Mouse (Mus musculus) limb, embryonic 12.5 days (tissue): ENCODE measurements around the gene Glce. TPM values are rescaled to one million over a fixed set of nuclear protein-coding genes. Genes with fewer than 3 reads are reported as not detected.

Source experiments
- ATAC-seq: fragments of 200-750 bp; cut with Nextera tagmentation; 2 replicates; pipeline ENCODE4 v1.8.0; 2017; ENCODE audit warnings: low read depth, moderate TSS enrichment; ENCODE audit not compliant: insufficient number of reproducible peaks, insufficient read depth, low FRiP score, low TSS enrichment
- H3K27ac ChIP-seq: fragments of 300-500 bp; sonication (generic); 2 replicates; pipeline ENCODE4 v1.5.1; 2016; ENCODE audit warnings: mild to moderate bottlenecking, moderate library complexity
- H3K27me3 ChIP-seq: fragments of 300-500 bp; sonication (generic); 2 replicates; pipeline ENCODE4 v1.6.1; 2016; ENCODE audit warnings: mild to moderate bottlenecking, moderate library complexity
- H3K36me3 ChIP-seq: fragments of 300-500 bp; sonication (generic); 2 replicates; pipeline ENCODE4 v1.6.1; 2016; ENCODE audit warnings: mild to moderate bottlenecking, moderate library complexity
- H3K4me1 ChIP-seq: fragments of 300-500 bp; sonication (generic); replicated peaks from 2 replicates; pipeline ENCODE4 v1.6.1; 2016
- H3K4me2 ChIP-seq: fragments of 300-500 bp; sonication (generic); 2 replicates; pipeline ENCODE4 v1.6.1; 2016; ENCODE audit warnings: mild to moderate bottlenecking, moderate library complexity
- H3K4me3 ChIP-seq: fragments of 300-500 bp; sonication (generic); replicated peaks from 2 replicates; pipeline ENCODE4 v1.5.1; 2016; ENCODE audit warnings: mild to moderate bottlenecking
- H3K9ac ChIP-seq: fragments of 300-500 bp; sonication (generic); replicated peaks from 2 replicates; pipeline ENCODE4 v1.6.1; 2016; ENCODE audit warnings: mild to moderate bottlenecking, moderate library complexity
- H3K9me3 ChIP-seq: fragments of 300-500 bp; sonication (generic); 2 replicates; pipeline ENCODE4 v1.6.1; 2016; ENCODE audit warnings: mild to moderate bottlenecking, moderate library complexity
- WGBS: fragments of 180-500 bp; shearing (Covaris S2); methylation state at CpG from one replicate; pipeline ENCODE4 v1.1.7; 2016; 5-methylcytosine and 5-hydroxymethylcytosine counted together
- microRNA-seq: library from miRNA; unstranded; fragments of <30 nt; microRNA quantifications from one replicate; pipeline ENCODE4, GENCODE M21; 2017
- polyA plus RNA-seq: library from polyadenylated mRNA; unstranded; fragments of >200 nt; fragmentation: Nextera tagmentation; extraction: Ambion mirVana; gene quantifications from 2 replicates; pipeline ENCODE4 v1.2.1, GENCODE M21; 2016

The Glce gene
- polyA plus RNA-seq, 1 experiment from 2014 or later = 27.9 TPM

- H3K4me2 ChIP-seq = no peak overlapping the region
- H3K27me3 ChIP-seq = no peaks in the 10 kb centered on the region; the same call in 1 of the 2 replicates
- no peak overlapping the region for H3K9ac ChIP-seq
- no peak overlapping the region for H3K27ac ChIP-seq
- H3K36me3 ChIP-seq = no peaks in the 10 kb centered on the region
- no peaks in the 10 kb centered on the region for H3K4me1 ChIP-seq
- no peaks in the 10 kb centered on the region for H3K9me3 ChIP-seq
- no peak for ATAC-seq
- WGBS = 65% methylated on average over 12 of the region's 12 CpGs
- no peak overlapping the region for H3K4me3 ChIP-seq
Measured at GRCm38 (mm10) chr9:62013316-62014097, 108.9 kb downstream of the Glce start.

DNA sequence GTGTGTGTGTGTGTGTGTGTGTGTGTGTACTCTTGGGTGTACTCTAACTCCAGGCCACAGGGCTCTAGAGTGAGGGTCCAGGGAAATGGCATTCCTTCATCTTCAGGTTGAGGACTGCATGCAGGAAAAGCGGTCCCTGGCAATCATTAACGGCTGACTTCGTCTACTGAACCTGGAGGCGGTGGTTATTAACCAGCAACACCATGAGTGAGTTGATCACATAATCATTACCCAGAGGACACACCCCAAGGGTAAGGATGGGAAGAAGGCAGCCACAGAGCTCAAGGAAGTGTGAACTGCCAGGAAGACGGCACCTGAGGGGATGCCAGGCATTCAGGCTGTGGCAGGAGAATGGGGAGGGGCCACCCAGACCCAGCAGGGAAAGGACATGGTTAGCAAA is 114.1 kb downstream of the Glce start:
- ATAC-seq = no peak
- H3K9ac ChIP-seq = no peak overlapping the region
- no peak overlapping the region for H3K4me2 ChIP-seq
- 70% methylated on average over 5 of the region's 5 CpGs for WGBS
- H3K27ac ChIP-seq = no peak overlapping the region
- H3K4me1 ChIP-seq = peaks cover 13% of the 10 kb centered on the region
- H3K36me3 ChIP-seq = no peaks in the 10 kb centered on the region
- no peaks in the 10 kb centered on the region for H3K27me3 ChIP-seq
- H3K9me3 ChIP-seq = no peaks in the 10 kb centered on the region
- no peak overlapping the region for H3K4me3 ChIP-seq

Small RNAs within 50 kb of the gene (microRNA-seq; reads per million reads assigned to microRNA genes)
- gene Mir5133 = 0.93 reads per million

Other genes with a start within 250 kb of the Glce start
- 1,045 and 1,109 TPM in 2 replicates for gene Rplp1, start 208.1 kb downstream of the Glce start, polyA plus RNA-seq
- gene Kif23, start 175.9 kb downstream of the Glce start, polyA plus RNA-seq = 121 TPM in 2 replicates
- gene Paqr5, start 95.8 kb downstream of the Glce start, polyA plus RNA-seq = 2.0 and 2.2 TPM in 2 replicates
- gene Spesp1, start 159.6 kb upstream of the Glce start, polyA plus RNA-seq = not detected in 2 replicates
- gene Anp32a, start 218.6 kb upstream of the Glce start, polyA plus RNA-seq = 231 and 240 TPM in 2 replicates